ENCODE assay signal across 34 mouse cellular contexts in genomic region chr6:102706862-102707261, GRCm38 (mm10).
"Had no signal": no experiment of that assay in that cellular context is flagged by ENCODE, and none has a peak within 500 bp of the region (broad histone marks: within the 10 kb centered on the region; RNA-seq: fewer than 3 reads in every experiment).

No protein-coding gene starts in this region.

- H3K9me3 ChIP-seq: heart, embryonic 10.5 days; heart, embryonic 12.5 days; heart, embryonic 13.5 days; heart, embryonic 15.5 days; hindbrain, embryonic 10.5 days; hindbrain, embryonic 12.5 days; hindbrain, embryonic 13.5 days; hindbrain, embryonic 15.5 days; intestine, embryonic 15.5 days; kidney, embryonic 15.5 days had no signal

- H3K36me3 ChIP-seq: heart, embryonic 10.5 days; heart, embryonic 12.5 days; heart, embryonic 13.5 days; heart, embryonic 15.5 days; hindbrain, embryonic 10.5 days; hindbrain, embryonic 12.5 days; hindbrain, embryonic 13.5 days; hindbrain, embryonic 15.5 days; intestine, embryonic 15.5 days; kidney, embryonic 15.5 days had no signal

- H3K9ac ChIP-seq: heart, embryonic 12.5 days; heart, embryonic 13.5 days; heart, embryonic 15.5 days; hindbrain, embryonic 12.5 days; hindbrain, embryonic 13.5 days; hindbrain, embryonic 14.5 days; hindbrain, embryonic 15.5 days; intestine, embryonic 15.5 days; kidney, embryonic 15.5 days had no signal

- H3K27me3 ChIP-seq: heart, embryonic 12.5 days; heart, embryonic 13.5 days; heart, embryonic 15.5 days; hindbrain, embryonic 12.5 days; hindbrain, embryonic 13.5 days; hindbrain, embryonic 15.5 days; intestine, embryonic 15.5 days; kidney, embryonic 15.5 days had no signal

- H3K27ac ChIP-seq: heart, adult 2 months; heart, embryonic 10.5 days; heart, embryonic 13.5 days; heart, embryonic 15.5 days; hindbrain, embryonic 10.5 days; hindbrain, embryonic 12.5 days; hindbrain, embryonic 13.5 days; hindbrain, embryonic 14.5 days; hindbrain, embryonic 15.5 days; hindbrain, postnatal 0 days; intestine, embryonic 15.5 days; kidney, embryonic 15.5 days; layer of hippocampus, adult 2 months had no signal

- ATAC-seq: hindbrain, embryonic 16.5 days; hindbrain, postnatal 0 days; inflammation-experienced regulatory T-cells, adult 6 months; intestine, embryonic 15.5 days; intestine, embryonic 16.5 days; intestine, postnatal 0 days had no signal

- H3K4me2 ChIP-seq: heart, embryonic 11.5 days; heart, embryonic 12.5 days; heart, embryonic 13.5 days; heart, embryonic 15.5 days; hindbrain, embryonic 12.5 days; hindbrain, embryonic 13.5 days; hindbrain, embryonic 14.5 days; hindbrain, embryonic 15.5 days; intestine, embryonic 15.5 days; kidney, embryonic 15.5 days had no signal

- H3K4me1 ChIP-seq: heart, embryonic 10.5 days; heart, embryonic 12.5 days; heart, embryonic 13.5 days; heart, embryonic 15.5 days; hindbrain, embryonic 10.5 days; hindbrain, embryonic 12.5 days; hindbrain, embryonic 13.5 days; hindbrain, embryonic 15.5 days; intestine, embryonic 15.5 days; kidney, embryonic 15.5 days had no signal

- DNase-seq: heart, adult 2 months; heart, postnatal 10 days; heart, postnatal 14 days; heart, postnatal 36 days; heart, postnatal 4 days; kidney, adult 11 months; kidney, adult 18-20 months; kidney, adult 2 months; kidney, adult 8-10 months; kidney, adult 9 months; kidney, postnatal 10 days; kidney, postnatal 14 days; kidney, postnatal 25 days; kidney, postnatal 36 days; layer of hippocampus, adult 9-11 months; layer of hippocampus, postnatal 36 days had no signal

- H3K4me3 ChIP-seq: heart, adult 2 months; heart, embryonic 10.5 days; heart, embryonic 12.5 days; heart, embryonic 13.5 days; heart, embryonic 15.5 days; hindbrain, embryonic 10.5 days; hindbrain, embryonic 12.5 days; hindbrain, embryonic 13.5 days; hindbrain, embryonic 15.5 days; intestine, embryonic 15.5 days; kidney, embryonic 15.5 days; layer of hippocampus, adult 2 months had no signal
